Mouse (Mus musculus) adrenal gland, postnatal 36 days (tissue): ENCODE data around the gene Ccdc117. TPM values are rescaled to one million over a fixed set of nuclear protein-coding genes. Genes with fewer than 3 reads are reported as not detected.
"Not testable (repeated sequence)": the region's sequence is repeated elsewhere in the genome, so short reads cannot be mapped to it uniquely, and the experiment has no call there.

Source experiments
- DNase-seq, 2 experiments: peaks; one replicate each; pipeline ENCODE4 v3.0.0; 2021; ENCODE audit warnings: mixed read lengths in 1 of 2
- total RNA-seq, 2 experiments: library from RNA; stranded (reverse); gene quantifications; 2 replicates each; pipeline ENCODE4 v1.2.3; 2021

Gene Ccdc117
- total RNA-seq, 2 experiments from 2014 or later: 33.7 to 37.5 TPM

- no peak for DNase-seq
These were observed 32.5 kb downstream of the Ccdc117 start for GRCm38 (mm10) chr11:5509215-5510098.

- DNase-seq: peak; percentile 39 to 61
These were observed 36.0 kb downstream of the Ccdc117 start for GRCm38 (mm10) chr11:5505856-5506575.

- peak; percentile 55 for DNase-seq
These were observed 39.5 kb downstream of the Ccdc117 start for GRCm38 (mm10) chr11:5502351-5503051.

GRCm38 (mm10) chr11:5500903-5501741, 40.9 kb downstream of the Ccdc117 start:
- DNase-seq: no peak

GRCm38 (mm10) chr11:5499961-5500644, 41.9 kb downstream of the Ccdc117 start:
- DNase-seq: no peak

- no peak for DNase-seq
These were observed 42.9 kb downstream of the Ccdc117 start for GRCm38 (mm10) chr11:5498931-5499661.

- DNase-seq: no peak
These were observed 43.6 kb downstream of the Ccdc117 start for GRCm38 (mm10) chr11:5498422-5498821.

- no peak for DNase-seq
These were observed 45.3 kb downstream of the Ccdc117 start for GRCm38 (mm10) chr11:5496559-5497248.

- DNase-seq: no peak
These were observed 46.1 kb downstream of the Ccdc117 start for GRCm38 (mm10) chr11:5495906-5496305.

GRCm38 (mm10) chr11:5495286-5495832, 46.6 kb downstream of the Ccdc117 start:
- DNase-seq: no peak

- DNase-seq: no peak
These were observed 48.1 kb downstream of the Ccdc117 start for GRCm38 (mm10) chr11:5493869-5494268.

- no peak for DNase-seq
These were observed 50.1 kb downstream of the Ccdc117 start for GRCm38 (mm10) chr11:5491912-5492311.

- peak in 1 of 2 experiments; percentile 29 for DNase-seq
These were observed 50.9 kb downstream of the Ccdc117 start for GRCm38 (mm10) chr11:5490989-5491656.

- not testable (repeated sequence) for DNase-seq
These were observed 52.6 kb downstream of the Ccdc117 start for GRCm38 (mm10) chr11:5489433-5489832.

- peak; percentile 84 to 88 for DNase-seq
These were observed 56.6 kb downstream of the Ccdc117 start for GRCm38 (mm10) chr11:5485193-5486011.

GRCm38 (mm10) chr11:5482581-5482980, 59.4 kb downstream of the Ccdc117 start:
- no peak for DNase-seq
